Mouse (Mus musculus): ENCODE measurements around the gene Npl. TPM values are rescaled to one million over a fixed set of nuclear protein-coding genes. Genes with fewer than 3 reads are reported as not detected.
A peak's percentile ranks its signal among the peaks of the same experiment; 100 is the strongest.

Npl gene
- polyA plus RNA-seq, 1 experiment, result not detected

DNA sequence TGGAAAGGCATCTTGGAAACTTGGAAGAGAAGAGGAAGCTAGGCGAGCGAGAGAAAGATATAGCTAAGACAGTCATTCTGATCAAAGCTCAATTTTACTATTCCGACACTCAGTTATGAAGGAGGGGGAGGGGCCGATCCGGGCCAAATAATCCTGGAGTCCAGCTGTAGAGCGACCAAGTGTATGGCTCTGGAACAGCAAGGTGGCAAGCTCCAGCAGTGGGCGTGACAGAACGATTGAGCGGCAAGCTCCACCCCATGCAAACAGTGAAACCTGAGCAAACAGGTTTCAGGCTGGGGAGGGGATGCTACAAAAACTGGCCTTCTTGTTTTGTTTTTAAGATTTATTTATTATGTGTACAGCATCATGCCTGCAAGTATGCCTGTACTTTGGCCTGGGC lies 49.8 kb downstream of the Npl start:
- H3K27ac ChIP-seq (ENCODE audit: insufficient read depth, low read depth, low read length), result no peak overlapping the region
- WGBS, result 93% methylated on average over 9 of the region's 9 CpGs
- no peak overlapping the region for H3K4me3 ChIP-seq (ENCODE audit: insufficient read depth, low read depth, low read length)
- H3K4me1 ChIP-seq (ENCODE audit: control insufficient read depth, insufficient read depth, low read length), result no peaks in the 10 kb centered on the region
- TF ChIP-seq CTCF (IDR thresholded peaks at IDR 0.05; ENCODE audit: insufficient read depth, low read depth, low read length) (no peak), POLR2A (IDR thresholded peaks at IDR 0.05; ENCODE audit: insufficient read depth, low read depth, low read length) (no peak)

DNA sequence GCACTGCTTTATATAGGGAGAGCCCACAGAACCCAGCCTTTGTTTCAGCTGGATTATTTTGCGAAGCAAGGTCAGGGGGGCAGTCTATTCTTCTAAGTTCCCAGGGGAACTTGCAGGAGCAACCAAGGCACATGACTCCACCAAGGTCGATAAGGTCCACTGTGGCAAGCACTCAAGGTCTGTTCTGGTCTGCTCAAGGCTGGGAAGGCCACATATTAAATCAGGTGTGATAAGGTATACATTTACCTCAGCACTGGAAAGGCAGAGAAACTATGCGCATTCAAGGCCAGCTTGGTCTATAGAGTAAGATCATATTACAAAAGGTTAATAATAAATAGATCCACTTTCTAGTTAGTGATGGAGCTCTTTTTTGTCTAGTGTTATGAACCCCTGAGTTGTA lies 53.8 kb downstream of the Npl start:
- 91% methylated on average over 3 of the region's 3 CpGs for WGBS
- TF ChIP-seq POLR2A (IDR thresholded peaks at IDR 0.05; ENCODE audit: insufficient read depth, low read depth, low read length) (no peak), CTCF (IDR thresholded peaks at IDR 0.05; ENCODE audit: insufficient read depth, low read depth, low read length) (no peak)
- Histone ChIP-seq H3K4me3 (ENCODE audit: insufficient read depth, low read depth, low read length) (no peak overlapping the region), H3K4me1 (ENCODE audit: control insufficient read depth, insufficient read depth, low read length) (no peaks in the 10 kb centered on the region), H3K27ac (ENCODE audit: insufficient read depth, low read depth, low read length) (no peak overlapping the region)

DNA sequence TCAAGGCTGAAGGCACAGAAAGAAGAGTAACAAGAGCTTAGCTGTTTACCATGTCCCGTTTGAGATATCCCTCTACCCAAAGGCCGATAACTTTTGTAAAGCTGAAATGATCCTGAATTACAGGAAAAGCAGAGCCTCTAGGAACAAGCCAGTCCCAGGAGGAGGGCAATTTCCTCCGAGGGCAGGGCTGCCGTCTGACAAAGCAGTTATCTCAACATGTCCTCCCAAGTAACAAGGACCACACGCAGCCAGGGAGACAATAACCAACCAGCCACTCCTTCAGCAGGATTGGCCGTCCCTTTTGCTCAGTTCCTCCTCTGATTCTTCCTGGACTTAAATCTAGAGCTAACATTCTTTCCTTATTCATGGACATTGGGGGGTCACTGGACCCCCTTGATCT lies 55.9 kb downstream of the Npl start:
- Histone ChIP-seq H3K4me1 (ENCODE audit: control insufficient read depth, insufficient read depth, low read length) (no peaks in the 10 kb centered on the region), H3K4me3 (ENCODE audit: insufficient read depth, low read depth, low read length) (no peak overlapping the region), H3K27ac (ENCODE audit: insufficient read depth, low read depth, low read length) (no peak overlapping the region)
- WGBS, result 31% methylated on average over 6 of the region's 6 CpGs
- TF ChIP-seq POLR2A (IDR thresholded peaks at IDR 0.05; ENCODE audit: insufficient read depth, low read depth, low read length) (no peak), CTCF (IDR thresholded peaks at IDR 0.05; ENCODE audit: insufficient read depth, low read depth, low read length) (no peak)

DNA sequence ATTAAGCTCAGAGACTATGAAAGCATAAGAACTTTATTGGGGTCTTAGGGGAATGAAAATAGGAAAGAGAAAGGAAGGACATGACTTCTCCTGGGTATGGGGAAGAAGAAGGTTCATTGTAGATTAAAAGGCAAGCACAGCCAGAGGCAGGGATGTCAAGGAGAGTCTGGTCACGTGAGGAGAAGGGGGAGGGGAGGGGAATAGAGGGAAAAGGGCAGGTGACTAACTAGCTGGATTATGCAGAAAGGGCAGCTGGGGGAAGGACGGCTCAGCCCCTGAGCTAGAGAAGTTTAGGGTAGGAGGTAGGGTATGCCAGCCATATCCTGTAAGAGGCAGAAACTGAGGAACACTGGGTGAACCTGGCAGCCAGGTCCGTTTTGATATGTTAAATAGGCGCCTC lies 56.5 kb downstream of the Npl start:
- no peak overlapping the region for H3K4me3 ChIP-seq (ENCODE audit: insufficient read depth, low read depth, low read length)
- no peaks in the 10 kb centered on the region for H3K4me1 ChIP-seq (ENCODE audit: control insufficient read depth, insufficient read depth, low read length)
- WGBS, result 41% methylated on average over 4 of the region's 4 CpGs
- TF ChIP-seq CTCF (IDR thresholded peaks at IDR 0.05; ENCODE audit: insufficient read depth, low read depth, low read length) (no peak), POLR2A (IDR thresholded peaks at IDR 0.05; ENCODE audit: insufficient read depth, low read depth, low read length) (no peak)
- H3K27ac ChIP-seq (ENCODE audit: insufficient read depth, low read depth, low read length), result no peak overlapping the region

DNA sequence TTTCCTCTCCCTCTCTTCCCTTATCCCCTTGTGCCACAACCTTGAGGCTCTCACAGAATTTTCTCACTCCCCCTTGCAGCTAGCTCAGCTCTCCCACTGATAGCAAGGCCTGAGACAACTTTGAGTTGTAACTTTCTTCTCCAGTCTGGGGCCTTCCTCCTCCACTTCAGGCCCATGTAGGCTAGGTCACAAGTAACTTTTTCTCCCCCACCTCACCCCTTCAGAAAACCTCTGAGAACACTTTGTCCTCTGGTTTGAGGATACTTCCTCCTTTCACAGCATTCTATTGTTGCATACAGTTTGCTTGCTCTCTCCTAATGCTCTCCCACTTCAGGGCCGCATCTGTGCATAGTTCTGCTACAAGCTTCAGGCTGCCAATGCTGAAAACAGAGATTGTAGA lies 58.0 kb downstream of the Npl start:
- H3K27ac ChIP-seq (ENCODE audit: insufficient read depth, low read depth, low read length), result no peak overlapping the region
- 94% methylated on average over 1 of the region's 1 CpGs for WGBS
- H3K4me1 ChIP-seq (ENCODE audit: control insufficient read depth, insufficient read depth, low read length), result no peaks in the 10 kb centered on the region
- TF ChIP-seq POLR2A (IDR thresholded peaks at IDR 0.05; ENCODE audit: insufficient read depth, low read depth, low read length) (no peak), CTCF (IDR thresholded peaks at IDR 0.05; ENCODE audit: insufficient read depth, low read depth, low read length) (no peak)
- H3K4me3 ChIP-seq (ENCODE audit: insufficient read depth, low read depth, low read length), result no peak overlapping the region

DNA sequence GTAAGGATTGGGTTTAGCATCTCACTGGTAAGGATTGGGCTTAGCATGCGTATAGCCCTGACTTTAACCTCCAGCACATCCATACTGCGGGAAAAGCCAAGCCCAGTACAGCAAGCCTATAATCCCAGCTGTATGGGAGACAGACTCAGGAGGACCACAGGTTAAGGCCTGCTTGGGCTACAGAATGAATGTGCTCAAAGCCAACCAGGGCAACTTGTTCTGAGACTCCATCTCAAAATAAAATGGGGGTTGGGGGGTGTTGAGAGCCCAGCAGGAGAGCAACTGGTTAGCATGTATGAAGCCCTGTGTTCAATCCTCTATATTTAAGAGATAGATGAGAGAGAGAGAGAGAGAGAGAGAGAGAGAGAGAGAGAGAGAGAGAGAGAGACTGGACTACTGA lies 58.5 kb downstream of the Npl start:
- H3K4me3 ChIP-seq (ENCODE audit: insufficient read depth, low read depth, low read length), result no peak overlapping the region
- no peaks in the 10 kb centered on the region for H3K4me1 ChIP-seq (ENCODE audit: control insufficient read depth, insufficient read depth, low read length)
- 88% methylated on average over 2 of the region's 2 CpGs for WGBS
- TF ChIP-seq POLR2A (IDR thresholded peaks at IDR 0.05; ENCODE audit: insufficient read depth, low read depth, low read length) (no peak), CTCF (IDR thresholded peaks at IDR 0.05; ENCODE audit: insufficient read depth, low read depth, low read length) (no peak)
- H3K27ac ChIP-seq (ENCODE audit: insufficient read depth, low read depth, low read length), result no peak overlapping the region

DNA sequence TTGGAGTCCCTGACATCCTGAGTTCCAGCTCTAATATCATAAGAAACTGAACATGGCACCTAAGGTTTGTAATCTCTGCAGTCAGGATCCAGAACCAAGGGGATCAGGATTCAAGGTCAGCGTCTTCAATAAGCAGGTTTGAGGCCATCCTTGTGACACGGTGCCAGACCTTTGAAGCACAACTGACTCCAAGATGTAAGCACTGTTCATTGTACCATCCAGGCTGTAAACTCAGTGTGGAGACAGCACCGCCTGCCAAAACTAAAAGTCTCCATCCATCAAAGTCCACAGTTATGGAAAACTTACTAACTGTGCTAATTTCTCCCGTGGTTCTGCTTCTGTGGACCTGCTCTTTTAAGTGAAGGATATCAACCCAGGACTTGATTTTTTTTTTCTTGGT lies 59.9 kb downstream of the Npl start:
- no peak for TF ChIP-seq POLR2A (IDR thresholded peaks at IDR 0.05; ENCODE audit: insufficient read depth, low read depth, low read length)
- no peak for TF ChIP-seq CTCF (IDR thresholded peaks at IDR 0.05; ENCODE audit: insufficient read depth, low read depth, low read length)
- 87% methylated on average over 4 of the region's 4 CpGs for WGBS
- no peaks in the 10 kb centered on the region for H3K4me1 ChIP-seq (ENCODE audit: control insufficient read depth, insufficient read depth, low read length)
- no peak overlapping the region for H3K4me3 ChIP-seq (ENCODE audit: insufficient read depth, low read depth, low read length)
- H3K27ac ChIP-seq (ENCODE audit: insufficient read depth, low read depth, low read length), result no peak overlapping the region

DNA sequence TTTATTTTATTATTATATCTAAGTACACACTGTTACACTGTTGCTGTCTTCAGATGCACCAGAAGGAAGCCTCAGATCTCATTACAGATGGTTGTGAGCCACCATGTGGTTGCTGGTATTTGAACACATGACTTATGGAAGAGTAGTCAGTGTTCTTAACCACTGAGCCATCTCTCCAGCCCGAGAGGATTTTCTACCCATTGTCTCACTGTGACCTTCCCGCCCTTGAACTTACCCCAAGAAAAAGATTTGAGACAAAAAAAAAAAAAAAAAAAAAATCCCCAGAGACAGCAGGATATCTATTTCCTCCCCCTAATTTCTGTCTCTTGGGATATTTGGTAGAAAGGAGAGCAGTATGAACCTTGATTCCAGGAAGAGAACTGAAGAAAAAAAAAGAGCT lies 60.3 kb downstream of the Npl start:
- Histone ChIP-seq H3K4me3 (ENCODE audit: insufficient read depth, low read depth, low read length) (no peak overlapping the region), H3K27ac (ENCODE audit: insufficient read depth, low read depth, low read length) (no peak overlapping the region), H3K4me1 (ENCODE audit: control insufficient read depth, insufficient read depth, low read length) (no peaks in the 10 kb centered on the region)
- TF ChIP-seq CTCF (IDR thresholded peaks at IDR 0.05; ENCODE audit: insufficient read depth, low read depth, low read length), result no peak
- no peak for TF ChIP-seq POLR2A (IDR thresholded peaks at IDR 0.05; ENCODE audit: insufficient read depth, low read depth, low read length)
- WGBS, result 60% methylated on average over 2 of the region's 2 CpGs

DNA sequence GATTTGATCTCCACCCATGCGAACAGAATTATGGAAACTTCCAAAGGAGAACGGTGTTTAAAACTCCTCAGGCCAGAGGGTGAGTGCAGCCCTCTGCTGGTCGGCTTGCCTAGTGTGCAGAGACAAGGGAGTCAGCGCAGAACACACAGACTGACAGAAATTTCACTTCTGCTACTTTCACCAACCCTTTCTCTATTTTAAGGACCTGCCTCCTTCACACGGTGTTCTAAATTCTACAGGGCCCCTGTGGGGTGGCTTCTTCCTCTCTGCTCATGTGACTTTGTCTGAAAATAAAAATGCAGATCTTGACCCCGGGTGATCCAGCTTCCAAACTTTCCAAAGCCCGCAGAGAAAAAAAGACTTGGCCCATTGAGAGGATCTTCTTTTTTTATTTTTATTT lies 60.7 kb downstream of the Npl start:
- no peak for TF ChIP-seq POLR2A (IDR thresholded peaks at IDR 0.05; ENCODE audit: insufficient read depth, low read depth, low read length)
- Histone ChIP-seq H3K27ac (ENCODE audit: insufficient read depth, low read depth, low read length) (no peak overlapping the region), H3K4me3 (ENCODE audit: insufficient read depth, low read depth, low read length) (no peak overlapping the region), H3K4me1 (ENCODE audit: control insufficient read depth, insufficient read depth, low read length) (no peaks in the 10 kb centered on the region)
- 44% methylated on average over 7 of the region's 7 CpGs for WGBS

DNA sequence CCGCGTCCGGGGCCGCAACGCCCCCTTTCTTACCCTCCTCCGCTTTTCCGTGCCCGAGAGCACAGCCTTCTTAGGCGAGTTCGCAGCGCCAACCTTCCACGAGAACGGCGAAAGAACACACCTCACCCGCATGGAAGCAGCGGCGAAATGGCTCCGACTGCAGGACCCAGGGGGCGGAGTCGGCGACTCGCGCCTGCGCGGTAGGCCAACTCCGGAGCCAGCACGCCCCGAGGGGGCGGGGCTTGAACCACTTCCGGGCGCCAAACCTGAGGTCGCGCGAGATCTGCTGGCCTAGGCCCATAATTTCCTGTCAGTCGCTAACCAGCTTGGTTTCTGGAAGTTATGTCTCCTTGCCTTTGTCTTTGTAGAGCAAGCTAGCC lies 62.4 kb downstream of the Npl start, which contains the start of gene Dhx9:
Gene Dhx9 (minus strand): TSS at position 161 of the 380 bp plus-strand sequence.
- H3K27ac ChIP-seq (ENCODE audit: insufficient read depth, low read depth, low read length), result peak within 1 kb of the TSS; percentile 80
- TF ChIP-seq POLR2A (IDR thresholded peaks at IDR 0.05; ENCODE audit: insufficient read depth, low read depth, low read length) (peak; percentile 96), CTCF (IDR thresholded peaks at IDR 0.05; ENCODE audit: insufficient read depth, low read depth, low read length) (0 out of 2 replicates have a peak, but pooled peaks have one; percentile 7)
- no peaks in the 10 kb centered on the region for H3K4me1 ChIP-seq (ENCODE audit: control insufficient read depth, insufficient read depth, low read length)
- H3K4me3 ChIP-seq (ENCODE audit: insufficient read depth, low read depth, low read length), result peak within 1 kb of the TSS; percentile 96
- under 1% methylated on average over 35 of the region's 35 CpGs for WGBS
